Mouse (Mus musculus): Measurements from ENCODE around the gene Foxk1.

The Foxk1 gene

DNA sequence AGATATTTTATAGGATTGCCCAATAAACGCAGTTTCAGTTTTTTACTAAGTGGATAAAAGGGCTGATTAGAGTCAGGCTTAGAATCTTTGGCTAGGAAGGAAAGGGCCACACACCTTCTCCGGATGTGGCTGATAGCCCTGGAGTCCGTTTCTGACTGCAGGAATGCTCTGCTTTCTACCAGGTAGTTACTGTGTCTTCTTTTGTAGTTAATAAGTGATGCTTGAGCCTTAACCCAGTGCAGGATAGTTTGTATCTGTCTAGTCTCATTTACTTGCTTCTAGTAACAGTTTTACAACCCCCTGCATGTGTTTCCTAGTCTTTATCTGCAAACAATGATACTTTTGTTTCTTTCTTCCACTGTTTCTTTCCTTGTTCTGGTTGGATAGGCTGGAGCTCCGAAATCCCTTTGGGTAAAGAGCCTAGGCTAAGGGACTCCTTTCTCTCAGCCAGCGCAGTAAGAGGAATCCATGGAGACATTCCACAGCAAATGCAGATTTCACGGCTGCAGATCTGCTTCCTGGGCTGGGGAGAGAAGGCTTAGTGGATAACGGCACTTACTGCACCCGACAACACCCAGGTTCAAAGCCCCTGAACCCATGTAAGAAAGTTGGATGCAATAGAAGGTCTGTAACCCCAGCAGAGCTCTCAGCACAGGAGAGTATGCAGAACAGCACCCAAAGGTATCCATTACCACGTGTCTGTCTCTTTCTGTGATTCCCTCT lies 12.6 kb downstream of the Foxk1 start:
- in situ Hi-C loops (cut with MboI; ENCODE audit: low pct_unique_long_range_greater_than_20kb in 1 of 2, low sequenced_read_pairs in 2 of 2, unreplicated experiment in 1 of 2), result no loop called here

GRCm38 (mm10) chr5:142415401-142415800 lies 14.1 kb downstream of the Foxk1 start:
- in situ Hi-C loops (cut with MboI; ENCODE audit: low pct_unique_long_range_greater_than_20kb in 1 of 2, low sequenced_read_pairs in 2 of 2, unreplicated experiment in 1 of 2), result no loop called here

DNA sequence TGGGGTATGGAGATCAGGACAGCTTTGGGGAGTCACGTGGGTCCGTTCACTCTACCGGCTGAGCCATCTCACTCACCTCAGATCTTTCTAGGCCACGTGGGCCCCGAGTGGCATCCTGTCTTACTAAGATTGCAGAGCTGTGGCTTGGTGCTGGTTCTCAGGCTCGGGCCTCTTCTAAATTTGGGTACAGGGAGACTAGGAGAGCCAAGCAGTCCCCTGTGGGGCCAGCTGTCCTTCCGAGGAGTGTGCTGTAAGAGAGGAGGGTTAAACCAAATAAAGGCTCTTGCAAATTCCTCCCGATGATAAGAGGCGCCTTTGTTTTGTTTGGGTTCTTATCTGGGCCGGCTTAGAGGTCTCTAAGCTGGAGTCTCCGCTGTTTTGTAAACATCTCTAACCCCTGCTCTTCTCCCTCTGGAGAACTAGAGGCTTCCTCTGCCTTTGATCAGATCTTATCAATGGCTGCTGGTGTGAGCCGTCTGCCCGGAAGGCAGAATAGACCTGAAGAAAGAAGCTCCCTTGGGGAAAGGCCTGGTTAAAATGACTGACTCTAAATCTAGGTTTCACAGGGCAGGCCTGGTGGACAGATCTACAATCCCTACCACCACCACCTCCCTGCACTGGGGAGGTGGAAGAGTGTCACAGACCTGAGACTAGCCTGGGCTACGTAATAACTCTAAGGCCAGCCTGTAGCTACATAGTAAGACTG lies 14.9 kb downstream of the Foxk1 start:
- in situ Hi-C loops (cut with MboI; ENCODE audit: low pct_unique_long_range_greater_than_20kb in 1 of 2, low sequenced_read_pairs in 2 of 2, unreplicated experiment in 1 of 2), result no loop called here

DNA sequence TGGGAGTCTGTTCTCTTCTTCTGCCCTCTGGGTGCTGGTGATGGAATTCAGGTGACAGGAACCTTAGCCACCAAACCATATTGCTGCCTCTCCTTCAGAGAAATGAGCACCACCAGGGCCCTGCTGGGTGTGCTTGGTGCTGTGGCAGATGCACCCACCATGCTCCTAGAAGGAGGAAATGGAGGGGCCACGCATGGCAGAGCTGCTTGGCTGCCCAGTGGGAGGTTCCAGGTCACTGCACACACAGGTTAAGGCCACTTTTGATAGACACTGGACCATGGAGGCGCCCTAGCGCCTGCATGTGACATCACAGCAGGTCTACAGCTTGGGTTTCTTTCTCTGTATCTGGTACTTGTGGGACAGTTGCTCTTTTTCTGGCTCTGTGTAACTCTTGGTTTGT lies 15.8 kb downstream of the Foxk1 start:
- in situ Hi-C loops (cut with MboI; ENCODE audit: low pct_unique_long_range_greater_than_20kb in 1 of 2, low sequenced_read_pairs in 2 of 2, unreplicated experiment in 1 of 2), result no loop called here

DNA sequence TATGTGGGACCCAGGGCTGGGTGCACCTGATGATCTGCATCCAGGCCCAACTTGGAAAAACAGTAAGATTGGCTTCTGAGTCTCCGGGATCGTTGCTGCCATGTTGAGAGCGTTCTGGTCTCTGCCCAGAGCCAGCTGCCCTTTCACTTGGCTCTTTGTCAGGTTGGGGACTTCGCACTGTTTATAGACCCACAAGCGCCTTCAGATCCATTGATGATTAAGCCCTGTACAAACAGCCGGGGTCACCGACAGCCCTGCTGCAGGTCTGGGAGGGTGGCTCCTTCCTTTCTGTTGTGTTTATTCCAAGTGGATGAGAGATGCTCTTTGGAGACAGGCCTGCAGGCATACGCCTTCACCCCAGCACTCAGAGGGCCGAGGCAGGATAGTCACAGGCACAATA lies 16.6 kb downstream of the Foxk1 start:
- in situ Hi-C loops (cut with MboI; ENCODE audit: low pct_unique_long_range_greater_than_20kb in 1 of 2, low sequenced_read_pairs in 2 of 2, unreplicated experiment in 1 of 2), result no loop called here

DNA sequence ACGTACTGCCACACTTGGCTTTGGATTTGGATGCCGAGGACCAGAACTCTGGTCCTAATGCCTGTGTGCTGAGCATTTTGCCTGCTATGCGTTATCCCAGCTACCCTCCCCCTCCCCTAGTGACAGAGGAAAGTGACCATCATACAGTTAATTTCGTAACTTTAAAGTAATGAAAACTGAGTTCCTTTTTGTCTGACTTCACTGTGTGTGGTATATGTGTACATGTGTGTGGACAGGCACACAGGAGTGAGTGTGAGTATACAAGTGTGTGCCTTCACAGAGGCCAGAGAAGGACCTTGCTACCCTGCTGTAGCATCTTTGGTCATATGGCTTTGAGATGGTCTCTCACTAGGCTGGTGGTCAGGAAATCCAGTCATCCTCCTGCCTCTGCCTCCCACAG lies 17.1 kb downstream of the Foxk1 start:
- in situ Hi-C loops (cut with MboI; ENCODE audit: low pct_unique_long_range_greater_than_20kb in 1 of 2, low sequenced_read_pairs in 2 of 2, unreplicated experiment in 1 of 2), result no loop called here

GRCm38 (mm10) chr5:142420317-142420716 lies 19.0 kb downstream of the Foxk1 start:
- in situ Hi-C loops (cut with MboI; ENCODE audit: low pct_unique_long_range_greater_than_20kb in 1 of 2, low sequenced_read_pairs in 2 of 2, unreplicated experiment in 1 of 2), result no loop called here

GRCm38 (mm10) chr5:142420920-142421319 lies 19.6 kb downstream of the Foxk1 start:
- in situ Hi-C loops (cut with MboI; ENCODE audit: low pct_unique_long_range_greater_than_20kb in 1 of 2, low sequenced_read_pairs in 2 of 2, unreplicated experiment in 1 of 2), result no loop called here

DNA sequence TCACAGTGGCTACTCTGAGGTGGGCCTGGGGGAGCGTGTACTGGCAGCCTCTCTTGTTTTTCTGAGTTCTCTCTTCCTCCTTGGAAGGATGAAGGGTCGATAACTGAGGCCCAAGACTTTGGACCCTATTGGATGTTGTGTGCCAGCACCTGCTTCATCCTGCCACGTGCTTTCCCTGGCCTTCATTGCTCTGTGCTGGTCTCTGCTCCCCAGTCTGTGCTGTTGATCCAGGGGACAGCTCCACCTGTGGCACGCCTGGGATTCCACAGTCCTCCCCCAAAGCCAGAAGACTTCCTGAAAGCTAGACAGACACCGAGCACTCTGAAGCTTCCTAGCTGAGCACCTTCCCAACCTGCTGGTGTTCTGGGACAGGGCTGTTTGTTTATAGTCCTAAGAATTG lies 20.6 kb downstream of the Foxk1 start:
- in situ Hi-C loops (cut with MboI; ENCODE audit: low pct_unique_long_range_greater_than_20kb in 1 of 2, low sequenced_read_pairs in 2 of 2, unreplicated experiment in 1 of 2), result no loop called here

DNA sequence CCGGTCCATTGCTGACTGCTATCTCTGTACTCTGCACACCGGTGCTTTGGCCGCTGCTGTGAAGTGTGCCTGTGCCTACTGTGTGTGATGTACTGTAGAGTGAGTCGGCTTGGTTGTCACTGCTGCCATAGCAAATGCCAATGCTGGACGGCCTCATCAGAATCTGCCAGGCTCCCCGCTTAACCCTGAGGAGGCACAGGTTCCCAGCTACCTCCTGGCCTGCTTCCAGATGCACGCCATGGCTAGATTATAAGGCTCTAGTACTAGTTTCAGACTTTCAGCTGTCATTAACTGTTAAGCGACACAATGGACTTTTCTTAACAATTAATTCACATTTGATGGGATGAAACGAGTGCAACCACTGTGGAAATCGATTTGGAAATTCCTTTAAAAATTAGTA lies 21.8 kb downstream of the Foxk1 start:
- in situ Hi-C loops (cut with MboI; ENCODE audit: low pct_unique_long_range_greater_than_20kb in 1 of 2, low sequenced_read_pairs in 2 of 2, unreplicated experiment in 1 of 2), result no loop called here

DNA sequence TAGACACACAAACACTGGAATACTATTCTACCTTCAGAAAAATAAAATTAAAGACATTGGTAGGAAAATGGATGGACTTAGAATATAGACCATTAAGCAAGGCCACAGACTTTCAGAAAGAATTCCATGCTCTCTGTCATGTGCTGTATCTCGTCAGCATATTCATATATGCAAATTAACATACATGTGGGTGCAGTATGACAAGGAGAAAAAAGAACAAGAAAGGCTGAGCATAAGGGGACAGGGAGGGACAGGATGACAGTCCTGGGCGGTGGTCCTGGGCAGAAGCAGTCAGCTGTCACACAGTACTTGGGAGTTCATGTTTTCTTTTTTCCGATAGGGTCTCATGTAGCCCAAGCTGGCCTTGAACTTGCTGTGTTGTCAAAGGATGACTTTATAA lies 22.4 kb downstream of the Foxk1 start:
- in situ Hi-C loops (cut with MboI; ENCODE audit: low pct_unique_long_range_greater_than_20kb in 1 of 2, low sequenced_read_pairs in 2 of 2, unreplicated experiment in 1 of 2), result no loop called here

DNA sequence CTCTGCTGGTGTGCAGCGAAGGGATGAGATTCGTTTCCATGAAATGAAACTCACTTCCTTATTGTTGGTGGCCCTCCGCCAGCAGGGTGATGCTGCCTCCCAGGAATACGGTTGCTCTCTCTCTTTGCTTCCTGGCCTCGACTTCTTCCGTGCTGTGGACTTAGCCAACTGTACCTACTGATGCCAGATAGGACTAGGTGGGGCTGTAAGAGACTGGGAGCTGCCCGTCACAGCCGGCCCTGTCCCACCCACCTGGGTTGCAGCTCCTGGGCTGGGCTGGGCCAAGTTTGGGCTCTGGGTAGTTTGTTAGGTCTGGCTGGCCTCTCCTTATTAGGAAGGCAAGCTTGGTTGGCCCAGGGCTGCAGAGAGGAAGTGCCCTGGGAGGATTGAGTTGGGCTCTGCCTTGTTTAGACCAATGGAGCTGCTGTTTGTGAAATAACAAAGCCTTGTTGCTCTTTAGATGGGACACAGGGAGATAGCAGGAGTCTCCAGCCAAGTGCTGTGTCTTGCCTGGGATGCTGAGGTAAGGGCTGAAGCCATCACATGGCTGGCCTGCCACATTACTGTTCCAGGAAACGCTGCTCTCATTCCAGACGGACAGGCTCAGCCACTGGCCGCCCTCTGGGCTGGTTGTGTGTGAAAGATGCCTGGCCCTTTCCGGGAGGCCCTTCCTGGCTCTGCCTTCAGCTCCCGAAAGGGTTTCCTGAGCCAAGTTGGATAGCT lies 23.5 kb downstream of the Foxk1 start:
- in situ Hi-C loops (cut with MboI; ENCODE audit: low pct_unique_long_range_greater_than_20kb in 1 of 2, low sequenced_read_pairs in 2 of 2, unreplicated experiment in 1 of 2), result no loop called here

- in situ Hi-C loops (cut with MboI; ENCODE audit: low pct_unique_long_range_greater_than_20kb in 1 of 2, low sequenced_read_pairs in 2 of 2, unreplicated experiment in 1 of 2), result no loop called here
Measured at GRCm38 (mm10) chr5:142426476-142426875, 25.2 kb downstream of the Foxk1 start.

DNA sequence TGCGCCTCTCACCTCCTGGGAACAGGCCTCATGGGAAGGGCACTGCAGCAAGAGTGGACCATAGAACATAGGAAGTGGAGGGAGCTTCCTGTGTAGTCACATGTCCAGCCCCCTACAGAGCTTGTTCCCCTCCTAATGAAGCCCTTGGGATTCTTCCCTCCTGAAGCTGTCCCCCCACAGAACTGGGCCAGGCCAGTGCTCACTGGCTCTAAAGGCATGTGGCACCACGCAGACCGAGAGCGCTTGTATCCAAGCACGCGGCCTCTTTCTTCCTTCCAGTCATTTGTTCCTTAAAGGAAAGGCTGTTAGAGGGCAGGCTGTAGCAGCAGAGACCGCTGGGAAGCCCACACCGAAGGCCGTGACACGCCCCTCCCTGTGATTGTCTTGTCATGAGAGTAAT lies 26.6 kb downstream of the Foxk1 start:
- in situ Hi-C loops (cut with MboI; ENCODE audit: low pct_unique_long_range_greater_than_20kb in 1 of 2, low sequenced_read_pairs in 2 of 2, unreplicated experiment in 1 of 2), result no loop called here

DNA sequence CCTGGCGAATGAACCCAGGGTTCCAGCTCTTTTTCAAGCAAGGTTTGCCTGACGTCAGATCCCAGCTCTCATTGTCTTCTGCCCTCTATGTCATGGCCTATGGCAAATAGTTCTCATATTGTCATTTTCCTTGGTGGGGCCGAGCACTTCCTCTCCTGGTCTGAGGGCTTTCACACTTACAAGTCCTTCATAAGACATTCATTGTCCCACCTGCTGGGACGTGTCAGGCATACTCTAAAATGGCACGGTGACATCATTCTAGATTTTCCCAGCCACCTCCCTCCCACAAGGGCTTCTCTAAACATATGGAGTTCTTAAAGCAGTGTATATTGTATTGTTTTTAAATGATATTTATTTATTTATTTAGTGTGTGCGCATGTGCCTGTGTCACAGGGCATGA lies 27.4 kb downstream of the Foxk1 start:
- in situ Hi-C loops (cut with MboI; ENCODE audit: low pct_unique_long_range_greater_than_20kb in 1 of 2, low sequenced_read_pairs in 2 of 2, unreplicated experiment in 1 of 2), result no loop called here

GRCm38 (mm10) chr5:142431029-142431428 lies 29.7 kb downstream of the Foxk1 start:
- in situ Hi-C loops (cut with MboI; ENCODE audit: low pct_unique_long_range_greater_than_20kb in 1 of 2, low sequenced_read_pairs in 2 of 2, unreplicated experiment in 1 of 2), result no loop called here

DNA sequence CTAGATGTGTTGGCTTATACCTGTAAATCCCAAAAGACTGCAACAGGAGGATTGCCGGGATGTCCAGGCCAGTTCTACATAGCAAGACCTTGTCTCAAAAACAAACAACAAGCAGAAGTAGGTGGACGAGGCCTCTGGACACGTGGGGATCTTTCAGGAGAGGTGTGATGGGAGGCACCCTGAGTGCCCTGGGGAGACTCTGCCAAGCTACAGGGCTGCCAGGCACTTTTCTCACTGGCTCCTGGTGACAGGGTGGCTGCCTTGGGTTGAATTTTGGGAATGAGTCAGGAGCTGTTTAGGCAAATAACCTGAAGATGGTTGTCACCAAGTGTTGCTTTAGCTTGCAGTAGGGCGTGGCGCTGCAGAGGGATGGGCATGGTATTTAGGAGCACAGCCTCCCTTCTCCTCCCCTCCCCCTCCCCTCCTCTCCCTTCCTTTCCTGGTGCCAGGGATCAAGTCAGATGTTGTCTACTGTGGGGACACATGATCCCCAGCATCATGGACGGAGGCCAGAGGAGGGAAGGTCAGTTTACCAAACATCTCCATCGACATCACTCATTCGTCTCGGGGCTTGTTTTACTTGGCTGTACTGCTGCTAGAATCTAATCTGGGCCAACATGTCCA lies 30.6 kb downstream of the Foxk1 start:
- in situ Hi-C loops (cut with MboI; ENCODE audit: low pct_unique_long_range_greater_than_20kb in 1 of 2, low sequenced_read_pairs in 2 of 2, unreplicated experiment in 1 of 2), result no loop called here

DNA sequence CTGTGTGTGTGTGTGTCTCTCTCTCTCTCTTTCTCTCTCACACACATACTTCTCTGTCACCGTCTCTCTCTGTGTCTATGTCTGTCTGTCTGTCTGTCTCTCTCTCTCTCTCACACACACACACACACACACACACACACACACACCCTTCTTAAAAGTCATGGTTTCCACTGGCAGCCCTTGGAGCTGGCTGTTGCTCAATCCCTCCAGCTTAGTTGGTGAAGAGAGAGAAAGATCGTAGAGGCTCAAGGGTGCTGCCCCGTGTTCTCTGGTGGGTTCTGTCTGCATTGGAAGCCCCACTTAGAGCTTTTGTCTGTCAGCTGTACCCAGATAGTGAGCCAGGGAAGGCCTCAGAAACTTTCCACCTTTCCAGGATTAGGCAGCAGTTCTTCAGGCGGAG lies 31.4 kb downstream of the Foxk1 start:
- in situ Hi-C loops (cut with MboI; ENCODE audit: low pct_unique_long_range_greater_than_20kb in 1 of 2, low sequenced_read_pairs in 2 of 2, unreplicated experiment in 1 of 2), result no loop called here

DNA sequence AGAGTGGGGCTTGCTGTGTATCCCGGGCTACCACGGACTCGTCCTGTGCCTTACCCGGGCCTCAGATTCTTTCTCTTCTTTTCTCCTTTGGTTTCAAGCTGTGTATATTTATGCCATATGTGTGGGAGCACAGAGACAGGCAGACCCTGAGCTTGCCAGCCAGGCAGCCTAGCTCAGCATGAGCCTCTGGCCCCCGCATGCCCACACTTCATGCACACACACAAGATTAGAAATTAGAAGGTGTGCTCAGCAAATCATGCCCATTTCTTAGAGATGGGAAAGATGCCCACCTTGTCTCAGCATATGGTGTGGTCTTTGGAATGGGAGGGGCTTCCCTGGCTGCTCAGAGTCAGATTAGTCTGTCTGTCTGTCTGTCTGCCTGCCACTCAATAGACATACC lies 32.8 kb downstream of the Foxk1 start:
- in situ Hi-C loops (cut with MboI; ENCODE audit: low pct_unique_long_range_greater_than_20kb in 1 of 2, low sequenced_read_pairs in 2 of 2, unreplicated experiment in 1 of 2), result no loop called here

Measured in mouse embryonic stem cell (cell line).